Mouse (Mus musculus) G1E (cell line): ENCODE results near the gene Raver2. TPM values are rescaled to one million over a fixed set of nuclear protein-coding genes. Genes with fewer than 3 reads are reported as not detected.
A peak's percentile ranks its signal among the peaks of the same experiment; 100 is the strongest.

ENCODE experiments used
- ATAC-seq: 2 replicates; pipeline ENCODE4 v1.8.0; 2016; ENCODE audit warnings: mild to moderate bottlenecking; ENCODE audit not compliant: insufficient number of reproducible peaks, poor library complexity, low FRiP score, severe bottlenecking; ENCODE audit errors: extremely low read depth
- DNase-seq: peaks from one replicate; pipeline ENCODE4 v3.0.0; 2012; ENCODE audit warnings: low spot score
- H3K27me3 ChIP-seq: 2 replicates; pipeline ENCODE4 v1.6.1; 2012; ENCODE audit warnings: mild to moderate bottlenecking, low read length, inconsistent platforms; ENCODE audit not compliant: insufficient read depth
- H3K36me3 ChIP-seq: replicated peaks from 2 replicates; pipeline ENCODE3; 2012; ENCODE audit warnings: mild to moderate bottlenecking, inconsistent platforms
- H3K4me1 ChIP-seq: 2 replicates; pipeline ENCODE4 v1.6.1; 2012; ENCODE audit warnings: low read depth, low read length, inconsistent platforms, mixed read lengths; ENCODE audit not compliant: insufficient read depth
- H3K4me3 ChIP-seq: 2 replicates; pipeline ENCODE4 v1.5.1; 2012; ENCODE audit warnings: low read depth, mild to moderate bottlenecking, inconsistent platforms, low read length, moderate library complexity, mixed read lengths
- H3K9me3 ChIP-seq: replicated peaks from 2 replicates; pipeline ENCODE4 v1.6.1; 2012; ENCODE audit warnings: inconsistent platforms
- CTCF ChIP-seq: IDR thresholded peaks from 2 replicates; pipeline ENCODE4 v1.5.1; 2012; ENCODE audit warnings: low read depth, low read length, inconsistent platforms, mixed read lengths
- GATA1 ChIP-seq: IDR thresholded peaks from 2 replicates; pipeline ENCODE4 v1.6.1; 2012; ENCODE audit warnings: borderline replicate concordance, low read length, inconsistent platforms, mixed read lengths
- GATA2 ChIP-seq: IDR thresholded peaks from 2 replicates; pipeline ENCODE4 v1.6.1; 2012; ENCODE audit warnings: low read depth, low read length, inconsistent platforms, borderline replicate concordance
- POLR2AphosphoS5 ChIP-seq: IDR thresholded peaks from 2 replicates; pipeline ENCODE4 v1.6.1; 2012; ENCODE audit warnings: low read depth, low read length, inconsistent platforms; ENCODE audit not compliant: insufficient replicate concordance
- TAL1 ChIP-seq: conservative IDR thresholded peaks from 2 replicates; pipeline ENCODE4 v1.6.1; 2012; ENCODE audit warnings: low read depth, low read length, inconsistent platforms, mixed read lengths
- polyA plus RNA-seq: library from polyadenylated mRNA; stranded (reverse); fragments of >175 nt; gene quantifications from 2 replicates; pipeline ENCODE4 v1.2.3, GENCODE M21; 2012
- total RNA-seq, 2 experiments: library from RNA; stranded (forward) in 1 of 2; stranded (reverse) in 1 of 2; fragments of 200-1000 nt in 1 of 2; fragments of >200 nt in 1 of 2; fragmentation: Nextera tagmentation in 1 of 2; gene quantifications; 2 replicates each; pipeline ENCODE4 v1.2.3; 2014 to 2017

The Raver2 gene
- total and polyA plus RNA-seq, 3 experiments: 0.05 TPM; not detected in 2

DNA sequence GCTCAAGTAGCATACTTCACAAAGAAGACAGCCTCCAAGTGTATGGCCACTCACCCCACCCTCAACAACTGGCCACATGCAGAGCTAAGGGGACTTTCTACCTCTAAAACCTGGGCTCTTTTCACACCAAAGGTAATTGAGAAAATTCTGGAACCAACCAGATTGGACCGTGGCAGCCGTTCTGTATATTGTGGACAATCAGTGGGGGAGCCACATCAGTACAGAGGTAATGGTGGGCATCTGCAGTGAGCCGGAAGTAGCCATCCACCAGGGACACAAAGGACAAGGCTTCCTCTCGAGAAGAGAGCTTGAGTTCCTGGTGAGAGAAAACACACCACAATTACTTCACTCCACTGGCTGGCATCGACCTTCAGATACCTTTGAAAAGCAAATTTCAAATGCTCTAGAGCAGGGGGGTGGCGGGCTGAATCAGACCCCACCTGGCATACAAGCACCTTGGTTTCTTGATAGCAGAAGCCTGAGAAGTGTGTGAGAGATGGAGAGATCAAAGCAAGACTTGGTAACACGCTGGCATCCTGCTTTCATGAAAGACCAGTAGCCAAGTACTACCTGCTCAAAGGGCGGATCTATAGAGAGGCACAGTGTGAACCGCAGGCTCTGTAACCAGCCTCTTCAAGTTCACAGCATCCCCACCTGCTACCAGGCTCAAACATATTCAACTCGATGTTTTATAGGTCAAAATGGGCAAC, 106.3 kb downstream of the Raver2 start:
- ATAC-seq (no peak), DNase-seq (no peak)
- Histone ChIP-seq H3K4me3 (no peak overlapping the region), H3K9me3 (no peaks in the 10 kb centered on the region), H3K27me3 (no peaks in the 10 kb centered on the region), H3K36me3 (peaks cover 93% of the 10 kb centered on the region), H3K4me1 (peaks cover 30% of the 10 kb centered on the region)
- TF ChIP-seq POLR2AphosphoS5 (no peak), CTCF (no peak), GATA1 (no peak), GATA2 (no peak), TAL1 (no peak)

DNA sequence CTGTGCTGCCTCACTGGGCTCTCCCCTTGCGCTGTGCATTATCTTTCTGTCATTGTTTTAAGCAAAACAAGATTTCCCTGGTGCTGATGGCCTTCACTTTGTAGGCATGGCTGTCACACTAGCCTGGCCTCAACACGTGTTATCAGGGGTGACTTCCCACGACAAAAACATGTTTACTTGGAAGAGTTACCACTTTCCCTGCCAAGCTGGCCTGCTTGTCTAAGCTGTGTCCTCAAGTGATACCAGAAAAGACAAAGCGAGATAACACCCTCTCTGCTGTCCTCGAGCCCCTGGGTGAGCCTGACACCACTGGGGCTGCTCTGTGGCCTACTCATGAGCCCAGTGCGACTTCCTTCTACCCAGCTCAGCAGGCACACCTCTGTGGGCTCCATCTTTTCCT, 107.3 kb downstream of the Raver2 start:
- DNase-seq (no peak), ATAC-seq (no peak)
- Histone ChIP-seq H3K4me1 (peaks cover 27% of the 10 kb centered on the region), H3K4me3 (no peak overlapping the region), H3K27me3 (no peaks in the 10 kb centered on the region), H3K36me3 (peaks cover 91% of the 10 kb centered on the region), H3K9me3 (no peaks in the 10 kb centered on the region)
- TF ChIP-seq TAL1 (no peak), POLR2AphosphoS5 (no peak), GATA1 (no peak), CTCF (no peak), GATA2 (no peak)

- no peak for TF ChIP-seq CTCF
- no peak for TF ChIP-seq GATA2
- TF ChIP-seq POLR2AphosphoS5: no peak
- no peak for TF ChIP-seq TAL1
- no peak for TF ChIP-seq GATA1
- DNase-seq (no peak), ATAC-seq (no peak)
- no peak overlapping the region for H3K4me3 ChIP-seq
- no peaks in the 10 kb centered on the region for H3K9me3 ChIP-seq
- peaks cover 24% of the 10 kb centered on the region for H3K4me1 ChIP-seq
- peaks cover 94% of the 10 kb centered on the region for H3K36me3 ChIP-seq
- no peaks in the 10 kb centered on the region for H3K27me3 ChIP-seq
Observed at GRCm38 (mm10) chr4:101177796-101178195, 109.0 kb downstream of the Raver2 start.

GRCm38 (mm10) chr4:101179076-101179475, 110.3 kb downstream of the Raver2 start:
- no peak for DNase-seq
- Histone ChIP-seq H3K27me3 (no peaks in the 10 kb centered on the region), H3K9me3 (no peaks in the 10 kb centered on the region), H3K36me3 (peaks cover 94% of the 10 kb centered on the region), H3K4me3 (no peak overlapping the region), H3K4me1 (peaks cover 11% of the 10 kb centered on the region)
- ATAC-seq: no peak
- TF ChIP-seq POLR2AphosphoS5 (no peak), CTCF (no peak), GATA2 (no peak), TAL1 (no peak)

DNA sequence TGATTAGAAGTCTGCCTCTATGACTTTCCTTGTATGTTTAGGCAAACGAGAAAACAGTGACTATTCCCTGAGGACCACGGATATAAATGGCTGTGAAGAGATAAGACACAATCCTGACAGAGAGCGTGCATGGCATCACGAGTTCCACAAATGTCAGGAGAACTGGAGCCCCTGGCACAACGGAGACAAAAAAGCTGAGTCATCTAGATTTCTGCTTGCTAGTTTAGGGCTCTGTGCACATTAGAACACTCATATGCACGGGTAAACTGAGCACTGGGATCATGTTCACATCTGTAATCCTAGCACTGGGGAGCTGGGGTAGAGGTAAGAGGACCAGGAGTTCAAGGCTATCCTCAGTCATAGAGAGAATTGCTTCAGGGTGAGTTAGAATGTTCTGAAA, 111.1 kb downstream of the Raver2 start:
- Histone ChIP-seq H3K9me3 (no peaks in the 10 kb centered on the region), H3K36me3 (peaks cover 94% of the 10 kb centered on the region), H3K27me3 (no peaks in the 10 kb centered on the region), H3K4me3 (no peak overlapping the region), H3K4me1 (peaks cover 11% of the 10 kb centered on the region)
- ATAC-seq (peak; percentile 42), DNase-seq (no peak)
- TF ChIP-seq TAL1 (no peak), GATA1 (no peak), GATA2 (no peak), POLR2AphosphoS5 (no peak), CTCF (no peak)

DNA sequence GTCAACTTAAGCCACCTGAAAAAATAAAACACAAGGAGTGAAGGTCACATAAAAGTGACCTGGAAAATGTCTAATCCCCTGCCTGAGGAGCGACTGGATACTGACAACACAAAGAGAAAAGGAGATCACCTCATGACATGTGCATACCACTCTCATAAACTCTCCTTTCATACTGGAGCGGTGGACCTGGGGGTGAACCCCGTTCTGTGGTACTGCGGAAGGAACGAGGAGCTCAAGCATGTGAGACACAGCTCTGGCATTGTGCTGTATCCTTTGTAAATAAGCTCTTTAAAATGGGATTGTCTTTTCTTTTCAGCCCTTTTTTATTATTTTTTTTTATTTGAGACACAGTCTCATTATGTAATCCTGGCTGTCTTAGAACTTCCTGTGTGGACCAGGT, 111.9 kb downstream of the Raver2 start:
- Histone ChIP-seq H3K4me1 (peaks cover 11% of the 10 kb centered on the region), H3K4me3 (no peak overlapping the region), H3K36me3 (peaks cover 95% of the 10 kb centered on the region)

DNA sequence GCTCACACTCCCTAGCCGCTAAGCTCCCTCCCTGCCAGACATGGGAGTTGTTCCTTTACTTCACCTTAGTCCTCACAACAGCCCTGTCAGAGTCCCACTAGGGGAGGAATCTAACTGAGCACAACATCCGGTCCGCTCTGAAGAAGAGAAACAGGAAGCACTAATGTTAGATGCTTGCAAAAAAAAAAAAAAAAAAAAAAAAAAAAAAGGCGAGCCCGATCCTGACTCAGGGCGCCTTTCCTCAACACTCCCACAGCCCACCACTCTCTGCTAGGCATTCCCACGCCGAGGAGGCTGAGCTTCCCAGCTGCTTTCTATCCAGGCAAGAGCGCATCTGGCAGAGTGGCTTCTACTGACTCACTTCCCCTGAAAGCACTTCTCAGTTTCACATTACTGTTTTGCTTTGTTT, 113.8 kb downstream of the Raver2 start:
- Histone ChIP-seq H3K4me1 (peaks cover 6% of the 10 kb centered on the region), H3K4me3 (no peak overlapping the region), H3K36me3 (peaks cover 97% of the 10 kb centered on the region), H3K27me3 (no peaks in the 10 kb centered on the region), H3K9me3 (no peaks in the 10 kb centered on the region)
- no peak for ATAC-seq
- TF ChIP-seq POLR2AphosphoS5 (no peak), TAL1 (no peak), GATA2 (no peak), GATA1 (no peak), CTCF (no peak)
- DNase-seq: no peak

More for the DNA sequence above, 111.9 kb downstream of the Raver2 start:
- no peak for DNase-seq
- Histone ChIP-seq H3K9me3 (no peaks in the 10 kb centered on the region), H3K27me3 (no peaks in the 10 kb centered on the region)
- no peak for ATAC-seq
- TF ChIP-seq GATA1 (no peak), POLR2AphosphoS5 (no peak), GATA2 (no peak), TAL1 (no peak), CTCF (no peak)
